Mouse (Mus musculus) liver, embryonic 15.5 days (tissue): ENCODE results near the gene Furin. TPM values are rescaled to one million over a fixed set of nuclear protein-coding genes. Genes with fewer than 3 reads are reported as not detected.
A peak's percentile ranks its signal among the peaks of the same experiment; 100 is the strongest.

Experiments used
- ATAC-seq: fragments of 200-750 bp; cut with Nextera tagmentation; 2 replicates; pipeline ENCODE4 v1.8.0; 2017; ENCODE audit warnings: moderate number of reproducible peaks, mild to moderate bottlenecking, moderate library complexity; ENCODE audit not compliant: insufficient read depth
- H3K27ac ChIP-seq: fragments of 300-500 bp; sonication (generic); replicated peaks from 2 replicates; pipeline ENCODE4 v1.5.1; 2015; ENCODE audit warnings: mild to moderate bottlenecking, inconsistent platforms
- H3K27me3 ChIP-seq: fragments of 300-500 bp; sonication (generic); 2 replicates; pipeline ENCODE4 v1.6.1; 2015; ENCODE audit warnings: mild to moderate bottlenecking, inconsistent platforms
- H3K36me3 ChIP-seq: fragments of 300-500 bp; sonication (generic); replicated peaks from 2 replicates; pipeline ENCODE4 v1.6.1; 2015; ENCODE audit warnings: moderate library complexity, mild to moderate bottlenecking, inconsistent platforms
- H3K4me1 ChIP-seq: fragments of 300-500 bp; sonication (generic); replicated peaks from 2 replicates; pipeline ENCODE4 v1.6.1; 2015; ENCODE audit warnings: inconsistent platforms
- H3K4me2 ChIP-seq: fragments of 300-500 bp; sonication (generic); 2 replicates; pipeline ENCODE4 v1.6.1; 2015; ENCODE audit warnings: moderate library complexity, mild to moderate bottlenecking, inconsistent platforms
- H3K4me3 ChIP-seq: fragments of 300-500 bp; sonication (generic); replicated peaks from 2 replicates; pipeline ENCODE4 v1.5.1; 2015; ENCODE audit warnings: mild to moderate bottlenecking, inconsistent platforms
- H3K9ac ChIP-seq: fragments of 300-500 bp; sonication (generic); 2 replicates; pipeline ENCODE4 v1.6.1; 2015; ENCODE audit warnings: moderate library complexity, mild to moderate bottlenecking, inconsistent platforms
- H3K9me3 ChIP-seq: fragments of 300-500 bp; sonication (generic); replicated peaks from 2 replicates; pipeline ENCODE4 v1.6.1; 2016; ENCODE audit warnings: inconsistent platforms
- WGBS: fragments of 180-500 bp; shearing (Covaris S2); methylation state at CpG from one replicate; pipeline ENCODE4 v1.1.7; 2015; ENCODE audit warnings: mixed read lengths; ENCODE audit not compliant: insufficient replicate concordance; 5-methylcytosine and 5-hydroxymethylcytosine counted together
- polyA plus RNA-seq: library from polyadenylated mRNA; unstranded; fragments of >200 nt; fragmentation: Nextera tagmentation; extraction: Ambion mirVana; gene quantifications from 2 replicates; pipeline ENCODE4 v1.2.1, GENCODE M21; 2015

Gene Furin
- polyA plus RNA-seq, 1 experiment from 2014 or later = 8.0 TPM

- H3K27me3 ChIP-seq = no peaks in the 10 kb centered on the region; the same call in 1 of the 2 replicates
- no peak overlapping the region for H3K9ac ChIP-seq
- H3K9me3 ChIP-seq = no peaks in the 10 kb centered on the region
- no peaks in the 10 kb centered on the region for H3K36me3 ChIP-seq
- peaks cover 61% of the 10 kb centered on the region for H3K4me1 ChIP-seq
- H3K4me2 ChIP-seq = peak overlapping the region; percentile 50
- WGBS = 27% methylated on average over 17 of the region's 17 CpGs
- no peak overlapping the region for H3K4me3 ChIP-seq
- H3K27ac ChIP-seq = peak overlapping the region; percentile 77
- ATAC-seq = peak; percentile 43
These were observed 39.4 kb upstream of the Furin start for GRCm38 (mm10) chr7:80444401-80445249.

GRCm38 (mm10) chr7:80443124-80443523 lies 37.9 kb upstream of the Furin start:
- 76% methylated on average over 3 of the region's 3 CpGs for WGBS
- H3K4me1 ChIP-seq = peaks cover 53% of the 10 kb centered on the region

GRCm38 (mm10) chr7:80441986-80442904 lies 37.0 kb upstream of the Furin start:
- no peaks in the 10 kb centered on the region; the same call in 1 of the 2 replicates for H3K27me3 ChIP-seq
- no peak for ATAC-seq
- peaks cover 48% of the 10 kb centered on the region for H3K4me1 ChIP-seq
- 74% methylated on average over 11 of the region's 11 CpGs for WGBS
- no peak overlapping the region for H3K4me3 ChIP-seq
- H3K9ac ChIP-seq = no peak overlapping the region
- no peak overlapping the region for H3K27ac ChIP-seq
- no peaks in the 10 kb centered on the region for H3K36me3 ChIP-seq
- no peaks in the 10 kb centered on the region for H3K9me3 ChIP-seq
- H3K4me2 ChIP-seq = no peak overlapping the region

More at GRCm38 (mm10) chr7:80443124-80443523, 37.9 kb upstream of the Furin start:
- ATAC-seq = no peak
- Histone ChIP-seq H3K4me2 (no peak overlapping the region), H3K27me3 (no peaks in the 10 kb centered on the region; the same call in 1 of the 2 replicates), H3K36me3 (no peaks in the 10 kb centered on the region), H3K9ac (no peak overlapping the region), H3K9me3 (no peaks in the 10 kb centered on the region), H3K4me3 (no peak overlapping the region), H3K27ac (no peak overlapping the region)

- H3K27ac ChIP-seq = no peak overlapping the region
- no peak overlapping the region for H3K4me2 ChIP-seq
- WGBS = 47% methylated on average over 4 of the region's 4 CpGs
- no peak overlapping the region for H3K9ac ChIP-seq
- peaks cover 33% of the 10 kb centered on the region for H3K4me1 ChIP-seq
- H3K27me3 ChIP-seq = no peaks in the 10 kb centered on the region; the same call in 1 of the 2 replicates
- no peak for ATAC-seq
- no peaks in the 10 kb centered on the region for H3K36me3 ChIP-seq
- H3K9me3 ChIP-seq = no peaks in the 10 kb centered on the region
- H3K4me3 ChIP-seq = no peak overlapping the region
These were observed 35.4 kb upstream of the Furin start for GRCm38 (mm10) chr7:80440685-80441084.

GRCm38 (mm10) chr7:80439789-80440488 lies 34.7 kb upstream of the Furin start:
- Histone ChIP-seq H3K4me3 (no peak overlapping the region), H3K36me3 (no peaks in the 10 kb centered on the region), H3K9me3 (no peaks in the 10 kb centered on the region), H3K27me3 (no peaks in the 10 kb centered on the region; the same call in 1 of the 2 replicates), H3K4me2 (no peak overlapping the region), H3K27ac (no peak overlapping the region), H3K4me1 (peaks cover 28% of the 10 kb centered on the region), H3K9ac (no peak overlapping the region)
- 68% methylated on average over 10 of the region's 10 CpGs for WGBS
- ATAC-seq = no peak

GRCm38 (mm10) chr7:80439032-80439760 lies 34.0 kb upstream of the Furin start:
- H3K9ac ChIP-seq = no peak overlapping the region
- WGBS = 34% methylated on average over 15 of the region's 15 CpGs
- no peaks in the 10 kb centered on the region; the same call in 1 of the 2 replicates for H3K27me3 ChIP-seq
- no peaks in the 10 kb centered on the region for H3K36me3 ChIP-seq
- H3K4me3 ChIP-seq = no peak overlapping the region
- peaks cover 21% of the 10 kb centered on the region for H3K4me1 ChIP-seq
- H3K4me2 ChIP-seq = peak overlapping the region; percentile 7; the same call in 1 of the 2 replicates
- ATAC-seq = no peak
- H3K9me3 ChIP-seq = no peaks in the 10 kb centered on the region
- no peak overlapping the region for H3K27ac ChIP-seq

- Histone ChIP-seq H3K9ac (no peak overlapping the region), H3K27ac (no peak overlapping the region), H3K4me2 (no peak overlapping the region), H3K4me1 (peaks cover 8% of the 10 kb centered on the region), H3K36me3 (no peaks in the 10 kb centered on the region), H3K9me3 (no peaks in the 10 kb centered on the region), H3K27me3 (no peaks in the 10 kb centered on the region; the same call in 1 of the 2 replicates), H3K4me3 (no peak overlapping the region)
- no peak for ATAC-seq
- 59% methylated on average over 7 of the region's 7 CpGs for WGBS
These were observed 31.3 kb upstream of the Furin start for GRCm38 (mm10) chr7:80436571-80436970.

GRCm38 (mm10) chr7:80435594-80435993 lies 30.4 kb upstream of the Furin start:
- H3K27me3 ChIP-seq = no peaks in the 10 kb centered on the region; the same call in 1 of the 2 replicates
- no peaks in the 10 kb centered on the region for H3K9me3 ChIP-seq
- H3K4me1 ChIP-seq = peaks cover 8% of the 10 kb centered on the region
- no peak overlapping the region for H3K9ac ChIP-seq
- H3K36me3 ChIP-seq = no peaks in the 10 kb centered on the region
- no peak overlapping the region for H3K4me3 ChIP-seq
- WGBS = 46% methylated on average over 3 of the region's 3 CpGs
- H3K27ac ChIP-seq = no peak overlapping the region
- no peak overlapping the region for H3K4me2 ChIP-seq
- no peak; the same call in 1 of the 2 replicates for ATAC-seq

- no peak overlapping the region for H3K4me3 ChIP-seq
- no peaks in the 10 kb centered on the region for H3K36me3 ChIP-seq
These were observed 24.4 kb upstream of the Furin start for GRCm38 (mm10) chr7:80429661-80430060.

GRCm38 (mm10) chr7:80427730-80428129 lies 22.5 kb upstream of the Furin start:
- no peak for ATAC-seq

More at GRCm38 (mm10) chr7:80429661-80430060, 24.4 kb upstream of the Furin start:
- Histone ChIP-seq H3K4me2 (no peak overlapping the region), H3K27ac (no peak overlapping the region), H3K9me3 (no peaks in the 10 kb centered on the region), H3K9ac (no peak overlapping the region), H3K4me1 (peaks cover 9% of the 10 kb centered on the region), H3K27me3 (no peaks in the 10 kb centered on the region)
- no peak for ATAC-seq
- 84% methylated on average over 12 of the region's 12 CpGs for WGBS

More at GRCm38 (mm10) chr7:80427730-80428129, 22.5 kb upstream of the Furin start:
- 36% methylated on average over 5 of the region's 5 CpGs for WGBS
- Histone ChIP-seq H3K36me3 (no peaks in the 10 kb centered on the region), H3K4me3 (no peak overlapping the region), H3K4me2 (no peak overlapping the region), H3K4me1 (peaks cover 19% of the 10 kb centered on the region), H3K9me3 (no peaks in the 10 kb centered on the region), H3K27me3 (no peaks in the 10 kb centered on the region), H3K27ac (peak overlapping the region; percentile 38; the same call in 1 of the 2 replicates), H3K9ac (no peak overlapping the region)
